ENCODE assay signal across 12 mouse cellular contexts in genomic region chr1:138499461-138499860, GRCm38 (mm10).
DNase-seq lines count a peak whose midpoint lies in the region; ATAC-seq lines count a peak whose summit lies in the region.
"Had no signal": no experiment of that assay in that cellular context is flagged by ENCODE, and none has a peak within 500 bp of the region (broad histone marks: within the 10 kb centered on the region; RNA-seq: fewer than 3 reads in every experiment).

No protein-coding gene starts in this region.

- H3K27ac ChIP-seq in kidney, embryonic 15.5 days = no peak overlapping the region
- H3K27ac ChIP-seq in hindbrain, embryonic 10.5 days = peak overlapping the region; percentile 86
- H3K27ac ChIP-seq in midbrain, embryonic 14.5 days (replicated peaks; ENCODE audit: low read depth, low read length) = peak overlapping the region; percentile 97
- no peak overlapping the region for H3K27ac ChIP-seq in heart, embryonic 11.5 days (ENCODE audit: low read depth, low read length)
- H3K27ac ChIP-seq: heart, embryonic 10.5 days; liver, embryonic 13.5 days had no signal

- H3K9ac ChIP-seq in kidney, embryonic 15.5 days = no peak overlapping the region
- H3K9ac ChIP-seq in midbrain, embryonic 14.5 days (replicated peaks; ENCODE audit: low read length) = peak overlapping the region; percentile 50
- H3K9ac ChIP-seq in heart, embryonic 11.5 days (ENCODE audit: low read depth, low read length) = no peak overlapping the region
- H3K9ac ChIP-seq: liver, embryonic 13.5 days had no signal

- no peak overlapping the region for H3K4me2 ChIP-seq in kidney, embryonic 15.5 days
- peak overlapping the region; percentile 53 for H3K4me2 ChIP-seq in midbrain, embryonic 14.5 days (ENCODE audit: low read length)
- H3K4me2 ChIP-seq in heart, embryonic 11.5 days = no peak overlapping the region
- H3K4me2 ChIP-seq: liver, embryonic 13.5 days had no signal

- H3K9me3 ChIP-seq in kidney, embryonic 15.5 days (replicated peaks) = no peaks in the 10 kb centered on the region
- H3K9me3 ChIP-seq in hindbrain, embryonic 10.5 days = no peaks in the 10 kb centered on the region
- no peaks in the 10 kb centered on the region for H3K9me3 ChIP-seq in midbrain, embryonic 14.5 days (ENCODE audit: control insufficient read depth, low read length)
- no peaks in the 10 kb centered on the region for H3K9me3 ChIP-seq in heart, embryonic 11.5 days (replicated peaks; ENCODE audit: control insufficient read depth, low read length)
- H3K9me3 ChIP-seq: heart, embryonic 10.5 days; liver, embryonic 13.5 days had no signal

- H3K27me3 ChIP-seq in kidney, embryonic 15.5 days = no peaks in the 10 kb centered on the region
- H3K27me3 ChIP-seq in hindbrain, embryonic 10.5 days (ENCODE audit: insufficient read depth, poor library complexity, severe bottlenecking) = no peaks in the 10 kb centered on the region
- no peaks in the 10 kb centered on the region for H3K27me3 ChIP-seq in midbrain, embryonic 14.5 days (ENCODE audit: control insufficient read depth, insufficient read depth, low read length)
- H3K27me3 ChIP-seq in heart, embryonic 11.5 days (ENCODE audit: control insufficient read depth, insufficient read depth, low read length) = no peaks in the 10 kb centered on the region
- H3K27me3 ChIP-seq: liver, embryonic 13.5 days had no signal

- ATAC-seq in kidney, embryonic 15.5 days (replicated peaks; ENCODE audit: low FRiP score) = 0 out of 2 replicates have a peak, but pooled peaks have one; percentile 54
- ATAC-seq in midbrain, embryonic 14.5 days (ENCODE audit: low FRiP score, low TSS enrichment) = peak; percentile 75
- ATAC-seq in heart, embryonic 11.5 days (replicated peaks; ENCODE audit: insufficient number of reproducible peaks, low FRiP score, low TSS enrichment) = no peak

- H3K4me3 ChIP-seq in kidney, embryonic 15.5 days (replicated peaks) = no peak overlapping the region
- H3K4me3 ChIP-seq in hindbrain, embryonic 10.5 days = peak overlapping the region; percentile 3; the same call in 1 of the 2 replicates
- H3K4me3 ChIP-seq in midbrain, embryonic 14.5 days (replicated peaks; ENCODE audit: low read depth, low read length) = peak overlapping the region; percentile 19; the same call in 1 of the 2 replicates
- no peak overlapping the region for H3K4me3 ChIP-seq in heart, embryonic 11.5 days (ENCODE audit: low read depth, low read length)
- H3K4me3 ChIP-seq: heart, embryonic 10.5 days; liver, embryonic 13.5 days had no signal

- peaks cover 10% of the 10 kb centered on the region; the same call in 1 of the 2 replicates for H3K36me3 ChIP-seq in kidney, embryonic 15.5 days
- H3K36me3 ChIP-seq in hindbrain, embryonic 10.5 days = no peaks in the 10 kb centered on the region
- no peaks in the 10 kb centered on the region for H3K36me3 ChIP-seq in midbrain, embryonic 14.5 days (ENCODE audit: control insufficient read depth, insufficient read depth, low read length)
- no peaks in the 10 kb centered on the region for H3K36me3 ChIP-seq in heart, embryonic 11.5 days (ENCODE audit: control insufficient read depth, insufficient read depth, low read length)

- DNase-seq in kidney, adult 9 months = no peak
- peak; percentile 75 for DNase-seq in embryo, embryonic 10 days (ENCODE audit: low spot score)
- DNase-seq in hindbrain, embryonic 10.5 days (ENCODE audit: low spot score) = peak; percentile 68
- peak; percentile 81 for DNase-seq in midbrain, embryonic 14.5 days
- DNase-seq in spleen, postnatal 14 days (ENCODE audit: low spot score in 2 of 2) = no peak
- DNase-seq in yolk sac, embryonic 10.5 days (ENCODE audit: low spot score) = no peak
- DNase-seq: adrenal gland, postnatal 25 days; kidney, adult 2 months; liver, embryonic 13.5 days had no signal

- peaks cover 7% of the 10 kb centered on the region; the same call in 1 of the 2 replicates for H3K4me1 ChIP-seq in kidney, embryonic 15.5 days
- peaks cover 65% of the 10 kb centered on the region for H3K4me1 ChIP-seq in hindbrain, embryonic 10.5 days (replicated peaks)
- H3K4me1 ChIP-seq in midbrain, embryonic 14.5 days (ENCODE audit: control insufficient read depth, insufficient read depth, low read length) = peaks cover 47% of the 10 kb centered on the region
- peaks cover 5% of the 10 kb centered on the region for H3K4me1 ChIP-seq in heart, embryonic 11.5 days (ENCODE audit: control insufficient read depth, insufficient read depth, low read length)
- H3K4me1 ChIP-seq: liver, embryonic 13.5 days had no signal

- WGBS in kidney, embryonic 15.5 days = 63% methylated on average over 9 of the region's 9 CpGs
- 25% methylated on average over 9 of the region's 9 CpGs for WGBS in hindbrain, embryonic 10.5 days
- WGBS in midbrain, embryonic 14.5 days = 1% methylated on average over 9 of the region's 9 CpGs
- 70% methylated on average over 9 of the region's 9 CpGs for WGBS in heart, embryonic 11.5 days (ENCODE audit: insufficient replicate concordance)

Comparison
In these comparisons a context has a peak if more than half of its experiments do, and no peak if none do; other contexts are left out.
1. H3K27ac ChIP-seq: peak in hindbrain, embryonic 10.5 days (single experiment) and midbrain, embryonic 14.5 days (single experiment); none in kidney, embryonic 15.5 days (single experiment) and heart, embryonic 11.5 days (single experiment).
2. H3K4me3 ChIP-seq: peak in hindbrain, embryonic 10.5 days (single experiment) and midbrain, embryonic 14.5 days (single experiment); none in kidney, embryonic 15.5 days (single experiment) and heart, embryonic 11.5 days (single experiment).
3. DNase-seq: peak in embryo, embryonic 10 days (single experiment), hindbrain, embryonic 10.5 days (single experiment) and midbrain, embryonic 14.5 days (single experiment); none in kidney, adult 9 months (single experiment), spleen, postnatal 14 days (0 of 2) and yolk sac, embryonic 10.5 days (single experiment).